Mouse (Mus musculus) heart, embryonic 13.5 days (tissue): ENCODE results near the gene Ptgdr2. TPM values are rescaled to one million over a fixed set of nuclear protein-coding genes. Genes with fewer than 3 reads are reported as not detected.

Experiments
- ATAC-seq: fragments of 200-750 bp; cut with Nextera tagmentation; 2 replicates; pipeline ENCODE4 v1.8.0; 2017; ENCODE audit warnings: moderate TSS enrichment; ENCODE audit not compliant: insufficient number of reproducible peaks, low FRiP score, low TSS enrichment; ENCODE audit errors: extremely low read depth
- H3K27ac ChIP-seq: fragments of 300-500 bp; sonication (generic); replicated peaks from 2 replicates; pipeline ENCODE4 v1.5.1; 2015; ENCODE audit warnings: moderate library complexity, mild to moderate bottlenecking, inconsistent platforms
- H3K27me3 ChIP-seq: fragments of 300-500 bp; sonication (generic); replicated peaks from 2 replicates; pipeline ENCODE4 v1.6.1; 2015; ENCODE audit warnings: mild to moderate bottlenecking, inconsistent platforms
- H3K36me3 ChIP-seq: fragments of 300-500 bp; sonication (generic); 2 replicates; pipeline ENCODE4 v1.6.1; 2015; ENCODE audit warnings: mild to moderate bottlenecking, inconsistent platforms
- H3K4me1 ChIP-seq: fragments of 300-500 bp; sonication (generic); 2 replicates; pipeline ENCODE4 v1.6.1; 2015; ENCODE audit warnings: inconsistent platforms
- H3K4me2 ChIP-seq: fragments of 300-500 bp; sonication (generic); 2 replicates; pipeline ENCODE4 v1.6.1; 2015; ENCODE audit warnings: inconsistent platforms, mild to moderate bottlenecking, moderate library complexity
- H3K4me3 ChIP-seq: fragments of 300-500 bp; sonication (generic); 2 replicates; pipeline ENCODE4 v1.5.1; 2015; ENCODE audit warnings: moderate library complexity, mild to moderate bottlenecking, inconsistent platforms
- H3K9ac ChIP-seq: fragments of 300-500 bp; sonication (generic); 2 replicates; pipeline ENCODE4 v1.6.1; 2015; ENCODE audit warnings: inconsistent platforms, mild to moderate bottlenecking, moderate library complexity
- H3K9me3 ChIP-seq: fragments of 300-500 bp; sonication (generic); 2 replicates; pipeline ENCODE4 v1.6.1; 2016; ENCODE audit warnings: inconsistent platforms
- WGBS: fragments of 180-500 bp; shearing (Covaris S2); methylation state at CpG from one replicate; pipeline ENCODE4 v1.1.7; 2015; ENCODE audit warnings: mixed read lengths; 5-methylcytosine and 5-hydroxymethylcytosine counted together
- polyA plus RNA-seq: library from polyadenylated mRNA; unstranded; fragments of >200 nt; fragmentation: Nextera tagmentation; extraction: Ambion mirVana; gene quantifications from 2 replicates; pipeline ENCODE4 v1.2.1, GENCODE M21; 2015

Ptgdr2 gene
- polyA plus RNA-seq, 1 experiment from 2014 or later = 0.11 TPM

DNA sequence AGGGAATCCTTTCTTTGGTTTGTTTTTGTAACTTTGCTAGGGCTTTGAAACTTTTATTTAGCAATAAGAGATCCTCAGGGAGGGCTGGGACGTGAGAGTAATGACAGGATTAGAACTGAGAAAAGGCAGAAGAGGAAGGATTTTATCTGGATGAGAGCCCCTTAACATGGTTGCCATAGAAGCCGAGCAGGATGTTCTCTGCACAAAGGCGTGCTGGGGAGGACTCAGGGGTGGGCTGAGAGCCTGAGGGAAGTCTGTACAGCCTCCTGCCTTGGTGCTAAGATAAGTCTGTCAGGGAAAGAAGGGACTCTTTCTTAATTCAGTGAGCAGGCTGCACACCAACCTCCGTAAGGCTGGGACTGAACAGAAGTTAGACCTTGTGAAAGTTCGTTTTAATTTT, 1.9 kb upstream of the Ptgdr2 start:
- H3K9ac ChIP-seq = peak overlapping the region; percentile 37
- peak overlapping the region; percentile 48 for H3K27ac ChIP-seq
- peaks cover 20% of the 10 kb centered on the region for H3K4me1 ChIP-seq
- peaks cover 7% of the 10 kb centered on the region for H3K27me3 ChIP-seq
- 25% methylated on average over 5 of the region's 5 CpGs for WGBS
- H3K9me3 ChIP-seq = no peaks in the 10 kb centered on the region
- no peaks in the 10 kb centered on the region for H3K36me3 ChIP-seq
- H3K4me2 ChIP-seq = no peak overlapping the region
- H3K4me3 ChIP-seq = no peak overlapping the region
- ATAC-seq = no peak

DNA sequence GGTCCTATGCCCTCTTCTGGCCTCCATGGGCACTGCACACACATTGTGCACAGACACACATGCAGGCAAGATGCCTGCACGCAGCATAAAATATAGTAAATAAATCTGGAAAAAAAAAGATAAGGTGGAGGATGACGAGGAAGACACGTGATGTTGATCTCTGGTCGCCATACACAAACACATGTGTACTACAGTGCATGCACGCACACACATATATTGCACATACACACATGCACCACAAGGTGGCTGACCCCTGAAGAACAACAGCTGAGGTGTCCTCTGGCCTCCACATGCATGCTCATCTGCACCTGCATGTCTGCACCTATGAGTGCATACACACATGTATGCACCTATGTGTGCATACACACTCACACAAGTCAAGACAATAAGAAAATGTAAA, 883 bp upstream of the Ptgdr2 start:
- ATAC-seq = no peak
- no peaks in the 10 kb centered on the region for H3K9me3 ChIP-seq
- peaks cover 31% of the 10 kb centered on the region for H3K4me1 ChIP-seq
- no peak overlapping the region for H3K4me2 ChIP-seq
- no peaks in the 10 kb centered on the region for H3K36me3 ChIP-seq
- peaks cover 8% of the 10 kb centered on the region for H3K27me3 ChIP-seq
- no peak overlapping the region for H3K27ac ChIP-seq
- WGBS = 86% methylated on average over 5 of the region's 5 CpGs
- H3K9ac ChIP-seq = no peak overlapping the region
- no peak overlapping the region for H3K4me3 ChIP-seq

DNA sequence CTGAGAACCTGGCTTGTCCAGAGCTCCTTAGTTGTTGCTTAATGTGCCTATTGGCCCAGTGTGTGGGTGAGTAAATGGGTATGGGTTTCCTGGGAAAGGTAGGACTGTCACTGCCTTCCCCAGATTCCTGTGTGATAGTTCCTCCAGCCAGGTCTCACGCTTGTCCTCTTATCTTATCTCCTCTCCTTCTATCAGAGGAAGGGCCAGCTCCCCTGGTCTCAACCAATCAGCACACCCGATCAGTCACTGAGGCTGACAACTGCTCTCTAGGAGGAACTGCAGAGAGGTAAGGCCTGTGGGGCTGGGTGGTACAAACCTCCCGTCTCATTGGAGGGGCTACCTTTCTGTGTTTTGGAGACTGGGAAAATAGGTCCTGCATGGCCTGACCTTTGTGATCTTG, 1.8 kb downstream of the Ptgdr2 start:
- WGBS = 20% methylated on average over 3 of the region's 3 CpGs
- Histone ChIP-seq H3K4me1 (peaks cover 34% of the 10 kb centered on the region), H3K27ac (no peak overlapping the region), H3K36me3 (peaks cover 23% of the 10 kb centered on the region), H3K9me3 (no peaks in the 10 kb centered on the region), H3K27me3 (peaks cover 8% of the 10 kb centered on the region), H3K4me2 (no peak overlapping the region), H3K9ac (no peak overlapping the region), H3K4me3 (no peak overlapping the region)
- ATAC-seq = no peak

DNA sequence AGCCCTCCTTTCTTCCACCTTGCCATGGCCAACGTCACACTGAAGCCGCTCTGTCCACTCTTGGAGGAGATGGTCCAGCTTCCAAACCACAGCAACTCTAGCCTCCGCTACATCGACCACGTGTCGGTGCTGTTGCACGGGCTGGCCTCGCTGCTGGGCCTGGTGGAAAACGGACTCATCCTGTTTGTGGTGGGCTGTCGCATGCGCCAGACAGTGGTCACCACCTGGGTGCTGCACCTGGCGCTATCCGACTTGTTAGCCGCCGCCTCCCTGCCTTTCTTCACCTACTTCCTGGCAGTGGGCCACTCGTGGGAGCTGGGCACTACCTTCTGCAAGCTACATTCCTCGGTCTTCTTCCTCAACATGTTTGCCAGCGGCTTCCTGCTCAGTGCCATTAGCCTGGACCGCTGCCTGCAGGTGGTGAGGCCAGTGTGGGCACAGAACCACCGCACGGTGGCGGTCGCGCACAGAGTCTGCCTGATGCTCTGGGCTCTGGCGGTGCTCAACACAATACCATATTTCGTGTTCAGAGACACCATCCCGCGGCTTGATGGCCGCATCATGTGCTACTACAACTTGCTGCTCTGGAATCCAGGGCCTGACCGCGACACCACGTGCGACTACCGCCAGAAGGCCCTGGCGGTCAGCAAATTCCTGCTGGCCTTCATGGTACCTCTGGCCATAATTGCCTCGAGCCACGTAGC, 3.3 kb downstream of the Ptgdr2 start:
- peak overlapping the region; percentile 48 for H3K4me3 ChIP-seq
- ATAC-seq = peak; percentile 65
- H3K4me1 ChIP-seq = peaks cover 24% of the 10 kb centered on the region
- H3K27me3 ChIP-seq = peaks cover 8% of the 10 kb centered on the region
- H3K9ac ChIP-seq = peak overlapping the region; percentile 77
- H3K27ac ChIP-seq = no peak overlapping the region
- peaks cover 37% of the 10 kb centered on the region for H3K36me3 ChIP-seq
- H3K9me3 ChIP-seq = no peaks in the 10 kb centered on the region
- WGBS = 17% methylated on average over 37 of the region's 37 CpGs
- peak overlapping the region; percentile 83 for H3K4me2 ChIP-seq

DNA sequence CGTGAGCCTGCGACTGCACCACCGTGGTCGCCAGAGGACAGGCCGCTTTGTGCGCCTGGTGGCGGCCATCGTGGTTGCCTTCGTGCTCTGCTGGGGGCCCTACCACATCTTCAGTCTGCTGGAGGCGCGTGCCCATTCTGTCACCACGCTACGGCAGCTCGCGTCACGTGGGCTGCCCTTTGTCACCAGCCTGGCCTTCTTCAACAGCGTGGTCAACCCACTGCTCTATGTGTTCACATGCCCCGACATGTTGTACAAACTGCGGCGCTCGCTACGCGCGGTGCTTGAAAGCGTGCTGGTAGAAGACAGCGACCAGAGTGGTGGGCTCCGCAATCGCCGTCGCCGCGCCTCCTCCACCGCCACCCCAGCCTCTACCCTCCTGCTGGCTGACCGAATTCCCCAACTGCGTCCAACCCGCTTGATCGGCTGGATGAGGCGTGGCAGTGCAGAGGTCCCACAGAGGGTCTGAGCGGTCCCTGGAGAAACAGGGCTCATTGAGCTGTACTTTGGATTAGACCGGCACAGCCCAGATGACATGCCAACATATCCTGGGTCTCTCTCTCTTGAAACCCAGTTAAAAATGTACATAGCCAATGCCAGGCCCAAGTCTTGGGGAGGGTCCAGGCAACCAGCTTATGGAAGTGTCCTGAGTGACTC, 4.0 kb downstream of the Ptgdr2 start:
- Histone ChIP-seq H3K27me3 (peaks cover 8% of the 10 kb centered on the region), H3K9ac (peak overlapping the region; percentile 77), H3K36me3 (peaks cover 43% of the 10 kb centered on the region), H3K4me1 (peaks cover 20% of the 10 kb centered on the region), H3K9me3 (no peaks in the 10 kb centered on the region), H3K4me3 (peak overlapping the region; percentile 48), H3K4me2 (peak overlapping the region; percentile 83), H3K27ac (no peak overlapping the region)
- 4% methylated on average over 40 of the region's 40 CpGs for WGBS
- ATAC-seq = 0 out of 2 replicates have a peak, but pooled peaks have one; percentile 10

DNA sequence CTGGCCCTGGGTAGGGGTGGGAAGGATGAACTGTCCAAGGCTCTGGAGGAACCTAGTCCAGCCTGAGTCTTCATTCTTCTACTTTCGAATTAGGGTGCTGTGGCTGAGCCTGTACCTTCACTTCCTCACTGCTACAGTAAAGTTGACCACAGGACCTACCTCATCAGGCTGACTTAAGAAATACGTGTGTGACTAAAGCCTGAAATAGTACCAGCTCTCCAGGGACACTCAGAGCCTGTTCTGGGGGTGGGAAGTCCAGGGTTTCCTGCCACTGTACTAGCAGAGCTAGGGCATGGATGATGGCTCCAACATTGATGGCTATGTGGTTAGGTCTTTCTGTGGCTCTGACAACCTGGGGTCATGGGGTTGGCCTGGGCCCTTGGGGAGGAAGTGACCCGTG, 7.0 kb downstream of the Ptgdr2 start:
- 80% methylated on average over 3 of the region's 3 CpGs for WGBS
- Histone ChIP-seq H3K9me3 (no peaks in the 10 kb centered on the region), H3K27ac (no peak overlapping the region), H3K36me3 (peaks cover 50% of the 10 kb centered on the region), H3K9ac (no peak overlapping the region), H3K4me1 (peaks cover 38% of the 10 kb centered on the region), H3K27me3 (peaks cover 6% of the 10 kb centered on the region), H3K4me3 (no peak overlapping the region), H3K4me2 (no peak overlapping the region)
- ATAC-seq = no peak

DNA sequence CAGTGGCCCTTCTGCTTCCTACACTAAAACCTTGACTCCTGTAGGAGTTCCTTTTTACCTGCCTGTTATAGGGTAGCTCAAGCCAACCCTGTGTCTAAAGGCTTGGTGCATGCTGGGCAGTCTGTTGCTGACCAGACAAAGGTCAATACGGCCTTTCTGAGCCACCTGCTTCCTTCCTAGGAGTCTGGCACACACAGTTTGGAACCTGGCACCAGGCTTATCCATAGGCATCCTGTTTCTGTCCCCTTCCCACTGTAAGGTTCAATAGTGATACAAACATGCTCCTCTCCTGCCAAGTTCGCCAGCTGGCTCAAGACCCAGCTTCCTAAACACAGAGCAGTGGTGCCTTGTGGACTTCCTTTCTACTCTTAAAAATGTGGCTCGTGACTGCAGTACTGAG, 9.5 kb downstream of the Ptgdr2 start:
- H3K9ac ChIP-seq = peak overlapping the region; percentile 55; the same call in 1 of the 2 replicates

DNA sequence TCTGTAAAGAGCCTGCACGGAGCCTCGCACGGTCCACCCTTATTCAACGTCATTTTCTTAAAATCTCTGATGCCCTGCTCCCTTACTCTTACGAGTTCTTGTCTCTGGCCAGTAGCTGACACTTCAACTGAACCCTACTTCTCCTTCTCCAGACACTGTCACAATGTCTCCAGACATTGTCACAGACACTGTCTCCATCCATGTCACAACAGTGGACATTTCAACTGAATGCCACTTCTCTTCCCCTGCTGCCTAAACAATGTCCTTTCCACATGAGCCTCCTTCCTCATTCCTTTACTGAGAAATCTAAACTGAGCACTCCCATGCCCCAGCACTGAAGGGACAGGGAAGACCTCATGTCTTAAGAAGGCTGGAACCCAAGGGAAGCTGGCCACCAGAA, 10.3 kb downstream of the Ptgdr2 start:
- Histone ChIP-seq H3K4me3 (peak overlapping the region; percentile 69), H3K4me1 (peaks cover 42% of the 10 kb centered on the region), H3K27ac (no peak overlapping the region), H3K4me2 (peak overlapping the region; percentile 96), H3K9ac (peak overlapping the region; percentile 91), H3K36me3 (peaks cover 43% of the 10 kb centered on the region), H3K27me3 (no peaks in the 10 kb centered on the region), H3K9me3 (no peaks in the 10 kb centered on the region)
- WGBS = 81% methylated on average over 5 of the region's 5 CpGs
- ATAC-seq = no peak

More for the DNA sequence above, 9.5 kb downstream of the Ptgdr2 start:
- Histone ChIP-seq H3K4me2 (peak overlapping the region; percentile 96), H3K9me3 (no peaks in the 10 kb centered on the region), H3K4me3 (peak overlapping the region; percentile 69; the same call in 1 of the 2 replicates), H3K27me3 (no peaks in the 10 kb centered on the region), H3K27ac (no peak overlapping the region), H3K4me1 (peaks cover 35% of the 10 kb centered on the region), H3K36me3 (peaks cover 50% of the 10 kb centered on the region)
- 65% methylated on average over 3 of the region's 3 CpGs for WGBS
- ATAC-seq = no peak

DNA sequence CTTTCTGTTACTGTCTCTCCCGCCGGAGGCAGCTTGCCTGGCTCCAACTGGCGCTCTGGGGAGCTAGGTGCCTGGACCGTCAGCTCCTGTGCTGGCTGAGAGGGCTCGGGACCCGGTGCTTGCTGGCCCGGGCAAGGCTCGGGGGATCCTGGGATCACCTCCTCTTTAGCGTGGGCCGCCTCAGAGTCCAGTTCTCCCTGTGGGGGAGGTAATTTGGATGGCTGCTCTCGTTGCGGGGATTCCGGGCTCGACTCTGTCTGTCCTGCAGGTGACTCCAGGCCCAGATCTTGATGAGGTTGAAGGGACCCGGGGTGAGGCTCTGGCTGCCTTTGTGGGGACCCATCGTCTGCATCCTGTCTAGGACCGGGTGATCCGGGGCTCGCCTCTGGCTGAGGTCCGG, 11.5 kb downstream of the Ptgdr2 start:
- WGBS = 0% methylated on average over 20 of the region's 20 CpGs
- no peak overlapping the region for H3K27ac ChIP-seq
- peak overlapping the region; percentile 91 for H3K9ac ChIP-seq

DNA sequence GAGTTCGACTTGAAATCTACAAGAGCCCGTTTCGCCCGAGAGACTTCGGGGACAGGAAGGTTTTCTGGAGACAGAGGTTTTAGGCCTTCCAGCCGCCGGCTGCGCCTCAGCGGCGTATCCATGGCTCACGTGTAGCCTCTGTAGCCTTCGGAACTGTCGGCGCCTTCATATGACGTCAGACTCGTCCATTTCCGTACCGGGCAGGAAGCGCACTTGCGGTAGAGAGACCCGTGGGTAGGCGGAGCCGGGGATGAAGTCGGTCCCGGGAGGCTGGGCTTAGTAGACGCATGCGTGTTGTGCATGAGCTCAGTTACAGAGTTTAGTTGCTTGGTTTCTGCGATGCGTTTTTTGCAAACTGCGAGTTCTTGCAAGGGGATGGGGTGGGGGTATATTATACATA, 12.2 kb downstream of the Ptgdr2 start, which contains the start of gene Ccdc86:
Ccdc86 (minus strand) TSS at position 155 of the 400 bp plus-strand sequence.
- peak within 1 kb of the TSS; percentile 96 for H3K4me2 ChIP-seq
- under 1% methylated on average over 30 of the region's 30 CpGs for WGBS
- peaks cover 52% of the 10 kb centered on the region for H3K4me1 ChIP-seq
- H3K27ac ChIP-seq = peak within 1 kb of the TSS; percentile 51
- peaks cover 24% of the 10 kb centered on the region for H3K36me3 ChIP-seq
- peak within 1 kb of the TSS; percentile 91 for H3K9ac ChIP-seq
- H3K9me3 ChIP-seq = no peaks in the 10 kb centered on the region
- peak; percentile 90 for ATAC-seq
- peak within 1 kb of the TSS; percentile 69 for H3K4me3 ChIP-seq
- no peaks in the 10 kb centered on the region for H3K27me3 ChIP-seq

More for the DNA sequence above, 11.5 kb downstream of the Ptgdr2 start:
- Histone ChIP-seq H3K36me3 (peaks cover 31% of the 10 kb centered on the region), H3K4me2 (peak overlapping the region; percentile 96), H3K27me3 (no peaks in the 10 kb centered on the region), H3K4me3 (peak overlapping the region; percentile 69), H3K9me3 (no peaks in the 10 kb centered on the region), H3K4me1 (peaks cover 52% of the 10 kb centered on the region)
- no peak for ATAC-seq

DNA sequence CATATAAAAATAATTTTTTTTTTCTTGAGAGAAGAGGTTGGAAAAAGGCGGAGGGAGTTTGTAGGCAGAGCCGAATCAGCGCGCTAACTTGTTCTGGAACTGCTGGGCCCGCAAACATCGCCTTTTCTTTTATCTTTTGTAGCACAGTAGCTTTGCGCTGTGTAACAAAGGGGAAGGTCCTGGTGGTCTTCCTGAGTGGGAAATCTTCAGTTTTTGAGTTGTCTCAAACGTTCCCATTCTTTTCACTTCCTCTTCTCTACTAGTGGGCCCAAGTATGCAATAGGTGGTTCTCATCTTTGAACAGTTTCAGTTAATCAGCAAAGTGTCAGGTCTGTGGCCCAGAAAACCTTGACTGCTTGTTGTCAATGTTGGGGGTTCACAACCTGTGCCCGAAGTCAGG, 12.6 kb downstream of the Ptgdr2 start:
- no peak for ATAC-seq
- Histone ChIP-seq H3K4me3 (peak overlapping the region; percentile 69), H3K27ac (peak overlapping the region; percentile 51), H3K9ac (peak overlapping the region; percentile 76), H3K36me3 (peaks cover 20% of the 10 kb centered on the region), H3K9me3 (no peaks in the 10 kb centered on the region), H3K27me3 (no peaks in the 10 kb centered on the region), H3K4me1 (peaks cover 52% of the 10 kb centered on the region), H3K4me2 (peak overlapping the region; percentile 96)
- 36% methylated on average over 9 of the region's 9 CpGs for WGBS
